Mouse (Mus musculus) megakaryocyte progenitor cell, adult 5-6 weeks (primary cell): ENCODE measurements around the gene Setdb1. TPM values are rescaled to one million over a fixed set of nuclear protein-coding genes. Genes with fewer than 3 reads are reported as not detected.

Experiments used
- ATAC-seq: replicated peaks from 2 replicates; pipeline ENCODE4 v1.8.0; 2016; ENCODE audit warnings: mild to moderate bottlenecking, moderate TSS enrichment, inconsistent platforms; ENCODE audit not compliant: poor library complexity
- total RNA-seq, 2 experiments: library from RNA; stranded (forward) in 1 of 2; stranded (reverse) in 1 of 2; fragments of 157-497, 149-512 nt in 1 of 2; fragments of 200-1000 nt in 1 of 2; gene quantifications; 2 replicates each; pipeline versions ENCODE4 v1.2.3 to v1.2.4; 2015 to 2017

The Setdb1 gene
- total RNA-seq, 2 experiments from 2014 or later: 31.5 to 37.0 TPM

- no peak for ATAC-seq
Observed at GRCm38 (mm10) chr3:95319701-95320625, 37.0 kb downstream of the Setdb1 start.

GRCm38 (mm10) chr3:95319110-95319509, 37.9 kb downstream of the Setdb1 start:
- no peak for ATAC-seq

GRCm38 (mm10) chr3:95318548-95318947, 38.5 kb downstream of the Setdb1 start:
- peak; percentile 13; the same call in 1 of the 2 replicates for ATAC-seq

- ATAC-seq: peak; percentile 29
Observed at GRCm38 (mm10) chr3:95317414-95318080, 39.5 kb downstream of the Setdb1 start.

GRCm38 (mm10) chr3:95315844-95316550, 41.0 kb downstream of the Setdb1 start:
- ATAC-seq: no peak

GRCm38 (mm10) chr3:95315094-95315843, 41.7 kb downstream of the Setdb1 start:
- peak; percentile 55 for ATAC-seq

- no peak for ATAC-seq
Observed at GRCm38 (mm10) chr3:95314486-95315093, 42.4 kb downstream of the Setdb1 start, which contains the start of gene Cers2. Cers2 (plus strand) TSS chr3:95314791.

GRCm38 (mm10) chr3:95314075-95314474, 42.9 kb downstream of the Setdb1 start:
- no peak for ATAC-seq

GRCm38 (mm10) chr3:95313476-95313875, 43.5 kb downstream of the Setdb1 start:
- no peak for ATAC-seq

GRCm38 (mm10) chr3:95312623-95313022, 44.4 kb downstream of the Setdb1 start:
- ATAC-seq: peak; percentile 65

- ATAC-seq: peak; percentile 42
Observed at GRCm38 (mm10) chr3:95310968-95311882, 45.8 kb downstream of the Setdb1 start.

GRCm38 (mm10) chr3:95310496-95310895, 46.5 kb downstream of the Setdb1 start:
- ATAC-seq: no peak

GRCm38 (mm10) chr3:95307100-95307499, 49.9 kb downstream of the Setdb1 start, which contains the start of gene Anxa9:
Anxa9 (minus strand) TSS chr3:95307176.
- ATAC-seq: no peak

GRCm38 (mm10) chr3:95306244-95306643, 50.8 kb downstream of the Setdb1 start:
- no peak for ATAC-seq

GRCm38 (mm10) chr3:95301204-95301796, 55.7 kb downstream of the Setdb1 start:
- ATAC-seq: no peak

- ATAC-seq: no peak
Observed at GRCm38 (mm10) chr3:95298018-95298417, 59.0 kb downstream of the Setdb1 start.

GRCm38 (mm10) chr3:95296103-95296469, 60.9 kb downstream of the Setdb1 start:
- peak; percentile 51 for ATAC-seq

GRCm38 (mm10) chr3:95295321-95296102, 61.5 kb downstream of the Setdb1 start:
- no peak for ATAC-seq
